Comparison of ENCODE assay signal across 23 mouse cellular contexts in the genomic region with DNA sequence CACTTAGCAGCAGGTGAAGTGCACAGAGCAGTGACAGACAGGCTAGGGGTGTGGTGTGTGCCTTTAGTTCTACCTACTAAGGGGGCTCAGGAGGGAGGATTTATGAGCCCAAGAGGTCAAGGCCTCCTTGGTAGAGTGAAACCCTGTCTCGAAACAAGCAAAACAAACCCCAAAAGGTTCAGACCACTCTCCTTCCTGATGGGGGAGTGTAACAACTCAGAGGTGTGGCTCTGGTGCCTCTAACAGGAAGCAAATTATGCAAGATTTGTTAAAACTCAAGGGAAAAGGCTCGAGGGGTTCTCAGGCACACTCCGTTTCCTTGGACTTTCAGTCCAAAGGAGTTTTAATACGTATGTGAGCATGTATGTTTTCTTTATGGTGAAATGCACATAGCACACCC. TPM values are rescaled to one million over a fixed set of nuclear protein-coding genes. Genes with fewer than 3 reads are reported as not detected.
DNase-seq lines count a peak whose midpoint lies in the region; ATAC-seq lines count a peak whose summit lies in the region.
"Had no signal": no experiment of that assay in that cellular context is flagged by ENCODE, and none has a peak within 500 bp of the region (broad histone marks: within the 10 kb centered on the region; RNA-seq: fewer than 3 reads in every experiment).

No protein-coding gene starts in this region.

- H3K4me1 ChIP-seq in liver, embryonic 15.5 days (replicated peaks), result peaks cover 13% of the 10 kb centered on the region; the same call in 1 of the 2 replicates
- H3K4me1 ChIP-seq in liver, embryonic 11.5 days (replicated peaks; ENCODE audit: control insufficient read depth, insufficient read depth, low read length), result peaks cover 13% of the 10 kb centered on the region; the same call in 1 of the 2 replicates
- peaks cover 16% of the 10 kb centered on the region for H3K4me1 ChIP-seq in heart, embryonic 12.5 days (replicated peaks)
- H3K4me1 ChIP-seq: stomach, embryonic 15.5 days had no signal

- DNase-seq in liver, embryonic 11.5 days (ENCODE audit: low spot score), result no peak
- DNase-seq in adrenal gland, postnatal 25 days, result no peak
- no peak for DNase-seq in frontal cortex, postnatal 25 days (ENCODE audit: low spot score in 2 of 2)
- DNase-seq: adrenal gland, adult 8-10 months; cerebellum, adult 18-20 months; forebrain, postnatal 0 days; gastrocnemius, postnatal 25 days; heart, postnatal 36 days; kidney, adult 2 months; kidney, postnatal 36 days; left cerebral cortex, postnatal 4 days; right cerebral cortex, postnatal 4 days had no signal

- no peaks in the 10 kb centered on the region for H3K27me3 ChIP-seq in liver, embryonic 15.5 days
- H3K27me3 ChIP-seq in liver, embryonic 11.5 days (replicated peaks; ENCODE audit: control insufficient read depth, insufficient read depth, low read length), result no peaks in the 10 kb centered on the region
- H3K27me3 ChIP-seq in heart, embryonic 12.5 days (replicated peaks), result no peaks in the 10 kb centered on the region
- H3K27me3 ChIP-seq: embryonic facial prominence, embryonic 12.5 days; midbrain, embryonic 13.5 days; stomach, embryonic 15.5 days had no signal

- no peaks in the 10 kb centered on the region for H3K9me3 ChIP-seq in liver, embryonic 15.5 days (replicated peaks)
- no peaks in the 10 kb centered on the region for H3K9me3 ChIP-seq in liver, embryonic 11.5 days (ENCODE audit: control insufficient read depth, low read length)
- no peaks in the 10 kb centered on the region for H3K9me3 ChIP-seq in heart, embryonic 12.5 days (replicated peaks)
- H3K9me3 ChIP-seq: embryonic facial prominence, embryonic 12.5 days; midbrain, embryonic 13.5 days; stomach, embryonic 15.5 days had no signal

- H3K9ac ChIP-seq in liver, embryonic 15.5 days, result no peak overlapping the region
- H3K9ac ChIP-seq in liver, embryonic 11.5 days (ENCODE audit: low read depth, low read length), result no peak overlapping the region
- no peak overlapping the region for H3K9ac ChIP-seq in heart, embryonic 12.5 days
- H3K9ac ChIP-seq: embryonic facial prominence, embryonic 12.5 days; forebrain, postnatal 0 days; liver, embryonic 14.5 days; midbrain, embryonic 13.5 days; stomach, embryonic 15.5 days had no signal

- H3K27ac ChIP-seq in liver, embryonic 15.5 days (replicated peaks), result no peak overlapping the region; the same call in 1 of the 2 replicates
- H3K27ac ChIP-seq in liver, embryonic 11.5 days (ENCODE audit: low read depth, low read length), result no peak overlapping the region
- no peak overlapping the region for H3K27ac ChIP-seq in heart, embryonic 12.5 days (ENCODE audit: poor library complexity, severe bottlenecking)
- H3K27ac ChIP-seq: embryonic facial prominence, embryonic 12.5 days; liver, embryonic 14.5 days; midbrain, embryonic 13.5 days; stomach, embryonic 15.5 days had no signal

- WGBS in liver, embryonic 15.5 days (ENCODE audit: insufficient replicate concordance), result 17% methylated on average over 4 of the region's 4 CpGs
- WGBS in liver, embryonic 11.5 days, result 47% methylated on average over 4 of the region's 4 CpGs
- WGBS in heart, embryonic 12.5 days, result 68% methylated on average over 4 of the region's 4 CpGs

- ATAC-seq in liver, embryonic 15.5 days (ENCODE audit: insufficient read depth), result no peak
- no peak for ATAC-seq in liver, embryonic 11.5 days (replicated peaks; ENCODE audit: low FRiP score)
- peak; percentile 53 for ATAC-seq in CD4-positive, CD25-positive, alpha-beta regulatory T cell, adult 4 months
- ATAC-seq in common myeloid progenitor, adult 5-6 weeks (replicated peaks; ENCODE audit: low read depth, poor library complexity, severe bottlenecking), result peak; percentile 39; the same call in 1 of the 2 replicates
- peak; percentile 52 for ATAC-seq in monocyte, adult 5-6 weeks (replicated peaks; ENCODE audit: insufficient number of reproducible peaks, low FRiP score, low TSS enrichment, poor library complexity, severe bottlenecking)
- ATAC-seq in heart, embryonic 12.5 days (ENCODE audit: insufficient number of reproducible peaks, low FRiP score), result no peak

- peak overlapping the region; percentile 26 for H3K4me2 ChIP-seq in liver, embryonic 15.5 days
- H3K4me2 ChIP-seq in liver, embryonic 11.5 days, result no peak overlapping the region
- H3K4me2 ChIP-seq in heart, embryonic 12.5 days, result no peak overlapping the region
- H3K4me2 ChIP-seq: embryonic facial prominence, embryonic 12.5 days; heart, embryonic 11.5 days; midbrain, embryonic 13.5 days; stomach, embryonic 15.5 days had no signal

- H3K36me3 ChIP-seq in liver, embryonic 15.5 days (replicated peaks), result no peaks in the 10 kb centered on the region
- H3K36me3 ChIP-seq in liver, embryonic 11.5 days (ENCODE audit: control insufficient read depth, insufficient read depth, low read length), result no peaks in the 10 kb centered on the region
- H3K36me3 ChIP-seq in heart, embryonic 12.5 days, result no peaks in the 10 kb centered on the region
- H3K36me3 ChIP-seq: embryonic facial prominence, embryonic 12.5 days; midbrain, embryonic 13.5 days; stomach, embryonic 15.5 days had no signal

- no peak overlapping the region for H3K4me3 ChIP-seq in liver, embryonic 15.5 days (replicated peaks)
- no peak overlapping the region for H3K4me3 ChIP-seq in liver, embryonic 11.5 days (ENCODE audit: low read depth, low read length)
- H3K4me3 ChIP-seq in heart, embryonic 12.5 days, result no peak overlapping the region
- H3K4me3 ChIP-seq: embryonic facial prominence, embryonic 12.5 days; midbrain, embryonic 13.5 days; myocyte; stomach, embryonic 15.5 days had no signal

RNA-seq across cellular contexts. Expression of a gene that starts 5.5 kb away (rescaled TPM):
- polyA plus RNA-seq in liver, embryonic 15.5 days (2015; fragmentation: Nextera tagmentation; extraction: Ambion mirVana), result 0.31 and 0.38 TPM in 2 replicates
- polyA plus RNA-seq in liver, embryonic 11.5 days (2014; fragmentation: Nextera tagmentation; extraction: Ambion mirVana), result 0.26 TPM in 1 of 2 replicates, not detected in the other
- 1 to 10 TPM in 1 of 2 experiments, under 1 TPM in 1; 0.51 to 1.3 TPM for polyA plus RNA-seq in CD4-positive, CD25-positive, alpha-beta regulatory T cell, adult 4 months (2017; shearing (Covaris generic))
- 3.8 and 4.0 TPM in 2 replicates for total RNA-seq in common myeloid progenitor, adult 5-6 weeks (2017)
- total RNA-seq in monocyte, adult 5-6 weeks (2017), result 33.3 to 38.2 TPM (median 36.0 TPM) in 3 replicates
- polyA plus RNA-seq in heart, embryonic 12.5 days (2016; fragmentation: Nextera tagmentation; extraction: Ambion mirVana), result 1.5 TPM in 2 replicates
- total RNA-seq in adrenal gland, postnatal 25 days (2021), result 0.58 and 0.67 TPM in 2 replicates

Comparison
In these comparisons a context has a peak if more than half of its experiments do, and no peak if none do; other contexts are left out.
1. ATAC-seq: peak in CD4-positive, CD25-positive, alpha-beta regulatory T cell, adult 4 months (single experiment), common myeloid progenitor, adult 5-6 weeks (single experiment) and monocyte, adult 5-6 weeks (single experiment); none in liver, embryonic 15.5 days (single experiment), liver, embryonic 11.5 days (single experiment) and heart, embryonic 12.5 days (single experiment).